In genomic region chr4:154944121-154944590, GRCm38 (mm10) we compare ENCODE assay signal across 8 mouse cellular contexts. TPM values are rescaled to one million over a fixed set of nuclear protein-coding genes. Genes with fewer than 3 reads are reported as not detected.
DNase-seq lines count a peak whose midpoint lies in the region; ATAC-seq and TF ChIP-seq lines count a peak whose summit lies in the region.

No protein-coding gene starts in this region.

- no peaks in the 10 kb centered on the region for H3K4me1 ChIP-seq in embryonic facial prominence, embryonic 14.5 days (ENCODE audit: control insufficient read depth, insufficient read depth, low read length)
- H3K4me1 ChIP-seq in heart, embryonic 10.5 days = peaks cover 26% of the 10 kb centered on the region
- peaks cover 8% of the 10 kb centered on the region for H3K4me1 ChIP-seq in limb, embryonic 14.5 days (ENCODE audit: control insufficient read depth, insufficient read depth, low read length)
- H3K4me1 ChIP-seq in midbrain, embryonic 15.5 days = peaks cover 18% of the 10 kb centered on the region

- H3K4me2 ChIP-seq in embryonic facial prominence, embryonic 14.5 days (ENCODE audit: low read depth, low read length) = no peak overlapping the region
- H3K4me2 ChIP-seq in limb, embryonic 14.5 days (replicated peaks; ENCODE audit: low read depth, low read length, severe bottlenecking) = no peak overlapping the region
- H3K4me2 ChIP-seq in midbrain, embryonic 15.5 days = no peak overlapping the region

- no peak overlapping the region for H3K27ac ChIP-seq in embryonic facial prominence, embryonic 14.5 days (replicated peaks; ENCODE audit: low read depth, low read length)
- 0 out of 2 replicates have a peak overlapping the region, but pooled peaks have one; percentile 16 for H3K27ac ChIP-seq in heart, embryonic 10.5 days
- H3K27ac ChIP-seq in limb, embryonic 14.5 days (replicated peaks; ENCODE audit: low read depth, low read length) = no peak overlapping the region
- H3K27ac ChIP-seq in midbrain, embryonic 15.5 days = no peak overlapping the region

- peaks cover 3% of the 10 kb centered on the region for H3K27me3 ChIP-seq in embryonic facial prominence, embryonic 14.5 days (replicated peaks; ENCODE audit: control insufficient read depth, insufficient read depth, low read length)
- H3K27me3 ChIP-seq in heart, embryonic 10.5 days (ENCODE audit: insufficient read depth, poor library complexity, severe bottlenecking) = peaks cover 12% of the 10 kb centered on the region
- H3K27me3 ChIP-seq in limb, embryonic 14.5 days (ENCODE audit: control insufficient read depth, insufficient read depth, low read length) = peaks cover 11% of the 10 kb centered on the region
- no peaks in the 10 kb centered on the region for H3K27me3 ChIP-seq in midbrain, embryonic 15.5 days (replicated peaks)

- peak; percentile 93 for DNase-seq in A20 (ENCODE audit: low read depth, low spot score)
- peak; percentile 49 for DNase-seq in adrenal gland, postnatal 25 days
- DNase-seq in embryonic facial prominence, embryonic 14.5 days (ENCODE audit: low spot score) = peak; percentile 90
- peak; percentile 92 for DNase-seq in heart, embryonic 10.5 days (ENCODE audit: low spot score)
- DNase-seq in kidney, adult 9 months = peak; percentile 91
- peak; percentile 82 for DNase-seq in limb, embryonic 14.5 days (ENCODE audit: low spot score)
- DNase-seq in spleen, postnatal 14 days (ENCODE audit: low spot score in 2 of 2) = peak; percentile 60 to 73

- no peaks in the 10 kb centered on the region for H3K36me3 ChIP-seq in embryonic facial prominence, embryonic 14.5 days (ENCODE audit: control insufficient read depth, insufficient read depth, low read length)
- no peaks in the 10 kb centered on the region for H3K36me3 ChIP-seq in heart, embryonic 10.5 days
- H3K36me3 ChIP-seq in limb, embryonic 14.5 days (ENCODE audit: control insufficient read depth, insufficient read depth, low read length) = no peaks in the 10 kb centered on the region
- H3K36me3 ChIP-seq in midbrain, embryonic 15.5 days (replicated peaks) = no peaks in the 10 kb centered on the region

- no peaks in the 10 kb centered on the region for H3K9me3 ChIP-seq in embryonic facial prominence, embryonic 14.5 days (ENCODE audit: control insufficient read depth, low read length)
- H3K9me3 ChIP-seq in heart, embryonic 10.5 days = no peaks in the 10 kb centered on the region
- H3K9me3 ChIP-seq in limb, embryonic 14.5 days (ENCODE audit: control insufficient read depth, low read length) = no peaks in the 10 kb centered on the region
- H3K9me3 ChIP-seq in midbrain, embryonic 15.5 days = no peaks in the 10 kb centered on the region

- WGBS in embryonic facial prominence, embryonic 14.5 days = 40% methylated on average over 2 of the region's 2 CpGs
- WGBS in heart, embryonic 10.5 days = 20% methylated on average over 2 of the region's 2 CpGs
- 12% methylated on average over 2 of the region's 2 CpGs for WGBS in limb, embryonic 14.5 days
- WGBS in midbrain, embryonic 15.5 days = 16% methylated on average over 2 of the region's 2 CpGs

- peak; percentile 74 for ATAC-seq in embryonic facial prominence, embryonic 14.5 days (ENCODE audit: low read depth)
- ATAC-seq in limb, embryonic 14.5 days (ENCODE audit: low FRiP score, low read depth) = peak; percentile 77
- ATAC-seq in midbrain, embryonic 15.5 days (replicated peaks) = peak; percentile 40

- no peak overlapping the region for H3K9ac ChIP-seq in embryonic facial prominence, embryonic 14.5 days (ENCODE audit: low read depth, low read length)
- H3K9ac ChIP-seq in limb, embryonic 14.5 days (ENCODE audit: low read depth, low read length, severe bottlenecking) = no peak overlapping the region
- H3K9ac ChIP-seq in midbrain, embryonic 15.5 days = no peak overlapping the region

- no peak overlapping the region for H3K4me3 ChIP-seq in embryonic facial prominence, embryonic 14.5 days (ENCODE audit: low read depth, low read length)
- no peak overlapping the region for H3K4me3 ChIP-seq in heart, embryonic 10.5 days
- H3K4me3 ChIP-seq in limb, embryonic 14.5 days (replicated peaks; ENCODE audit: low read length) = no peak overlapping the region
- no peak overlapping the region for H3K4me3 ChIP-seq in midbrain, embryonic 15.5 days

- no peak for TF ChIP-seq POLR2A in limb, embryonic 14.5 days (IDR thresholded peaks at IDR 0.05; ENCODE audit: borderline replicate concordance, extremely low read depth, insufficient read depth, insufficient read length)

RNA-seq across cellular contexts. Expression of gene Tnfrsf14, which starts 15.8 kb away (rescaled TPM):
- 2.1 and 5.9 TPM in 2 replicates for total RNA-seq in adrenal gland, postnatal 25 days (2021)
- polyA plus RNA-seq in embryonic facial prominence, embryonic 14.5 days (2014; fragmentation: Nextera tagmentation; extraction: Ambion mirVana) = 0.98 and 1.3 TPM in 2 replicates
- 1.6 and 2.6 TPM in 2 replicates for polyA plus RNA-seq in heart, embryonic 10.5 days (2016; fragmentation: Nextera tagmentation; extraction: Ambion mirVana)
- polyA plus RNA-seq in limb, embryonic 14.5 days (2012; rRNA removed) = 4.1 and 5.8 TPM in 2 replicates
- polyA plus RNA-seq in limb, embryonic 14.5 days (2014; fragmentation: Nextera tagmentation; extraction: Ambion mirVana) = 0.87 and 0.99 TPM in 2 replicates
- polyA plus RNA-seq in midbrain, embryonic 15.5 days (2015; fragmentation: Nextera tagmentation; extraction: Ambion mirVana) = 0.19 and 0.28 TPM in 2 replicates

RNA-seq across cellular contexts. Expression of gene Hes5, which starts 16.6 kb away (rescaled TPM):
- not detected in 2 replicates for total RNA-seq in adrenal gland, postnatal 25 days (2021)
- polyA plus RNA-seq in embryonic facial prominence, embryonic 14.5 days (2014; fragmentation: Nextera tagmentation; extraction: Ambion mirVana) = 2.1 and 2.8 TPM in 2 replicates
- 0.15 and 0.26 TPM in 2 replicates for polyA plus RNA-seq in heart, embryonic 10.5 days (2016; fragmentation: Nextera tagmentation; extraction: Ambion mirVana)
- 0.60 and 1.6 TPM in 2 replicates for polyA plus RNA-seq in limb, embryonic 14.5 days (2012; rRNA removed)
- 0.30 and 0.77 TPM in 2 replicates for polyA plus RNA-seq in limb, embryonic 14.5 days (2014; fragmentation: Nextera tagmentation; extraction: Ambion mirVana)
- 116 and 149 TPM in 2 replicates for polyA plus RNA-seq in midbrain, embryonic 15.5 days (2015; fragmentation: Nextera tagmentation; extraction: Ambion mirVana)

RNA-seq across cellular contexts. Expression of gene Pank4, which starts 19.8 kb away (rescaled TPM):
- 33.6 and 33.8 TPM in 2 replicates for total RNA-seq in adrenal gland, postnatal 25 days (2021)
- polyA plus RNA-seq in embryonic facial prominence, embryonic 14.5 days (2014; fragmentation: Nextera tagmentation; extraction: Ambion mirVana) = 34.5 and 38.8 TPM in 2 replicates
- 45.3 and 49.2 TPM in 2 replicates for polyA plus RNA-seq in heart, embryonic 10.5 days (2016; fragmentation: Nextera tagmentation; extraction: Ambion mirVana)
- polyA plus RNA-seq in limb, embryonic 14.5 days (2012; rRNA removed) = 76.3 and 86.2 TPM in 2 replicates
- 36.9 and 43.9 TPM in 2 replicates for polyA plus RNA-seq in limb, embryonic 14.5 days (2014; fragmentation: Nextera tagmentation; extraction: Ambion mirVana)
- polyA plus RNA-seq in midbrain, embryonic 15.5 days (2015; fragmentation: Nextera tagmentation; extraction: Ambion mirVana) = 44.3 and 44.9 TPM in 2 replicates

RNA-seq across cellular contexts. Expression of gene Fam213b, which starts 45.2 kb away (rescaled TPM):
- 126 and 172 TPM in 2 replicates for total RNA-seq in adrenal gland, postnatal 25 days (2021)
- polyA plus RNA-seq in embryonic facial prominence, embryonic 14.5 days (2014; fragmentation: Nextera tagmentation; extraction: Ambion mirVana) = 50.3 and 52.1 TPM in 2 replicates
- polyA plus RNA-seq in heart, embryonic 10.5 days (2016; fragmentation: Nextera tagmentation; extraction: Ambion mirVana) = 24.6 and 32.3 TPM in 2 replicates
- 24.3 and 33.6 TPM in 2 replicates for polyA plus RNA-seq in limb, embryonic 14.5 days (2012; rRNA removed)
- polyA plus RNA-seq in limb, embryonic 14.5 days (2014; fragmentation: Nextera tagmentation; extraction: Ambion mirVana) = 48.0 and 51.8 TPM in 2 replicates
- 56.1 and 62.6 TPM in 2 replicates for polyA plus RNA-seq in midbrain, embryonic 15.5 days (2015; fragmentation: Nextera tagmentation; extraction: Ambion mirVana)

Comparison
In these comparisons a context has a peak if more than half of its experiments do, and no peak if none do; other contexts are left out.
1. RNA of gene Hes5, which starts 16.6 kb away (polyA plus RNA-seq): 116 to 149 TPM in midbrain, embryonic 15.5 days; 2.1 to 2.8 TPM in embryonic facial prominence, embryonic 14.5 days, 0.30 to 1.6 TPM in limb, embryonic 14.5 days and 0.15 to 0.26 TPM in heart, embryonic 10.5 days; every median in the first group is over 10 times any median in the second.
2. Peak in every context shown above with its lines, with median percentiles within 50 percentile points of each other: DNase-seq and ATAC-seq.